Mouse (Mus musculus) myocyte (in vitro differentiated cells): ENCODE data around the gene Epb41l5.

Source experiments
- CEBPB ChIP-seq: IDR thresholded peaks from 2 replicates; pipeline ENCODE4 v1.6.1; 2011; ENCODE audit warnings: mild to moderate bottlenecking, moderate library complexity; ENCODE audit not compliant: poor library complexity, insufficient read depth, severe bottlenecking
- E2F4 ChIP-seq: IDR thresholded peaks from one replicate; pipeline ENCODE4 v1.6.1; 2011; ENCODE audit warnings: mild to moderate bottlenecking, control low read depth, moderate library complexity; ENCODE audit not compliant: insufficient read depth
- MAX ChIP-seq: IDR thresholded peaks from one replicate; pipeline ENCODE4 v1.6.1; 2011; ENCODE audit warnings: low read depth, mild to moderate bottlenecking, control low read depth
- MYOD1 ChIP-seq, 3 experiments: IDR thresholded peaks; one replicate each; pipeline ENCODE4 v1.6.1; 2011; ENCODE audit warnings: control low read depth in 2 of 3, low read depth in 2 of 3, mild to moderate bottlenecking in 2 of 3, moderate library complexity in 1 of 3; ENCODE audit not compliant: insufficient read length in 2 of 3, control insufficient read depth in 1 of 3
- POLR2A ChIP-seq: IDR thresholded peaks from one replicate; pipeline ENCODE4 v1.6.1; 2011; ENCODE audit warnings: low read depth, mild to moderate bottlenecking, control low read depth, moderate library complexity; ENCODE audit not compliant: insufficient read length
- POLR2AphosphoS2 ChIP-seq: IDR thresholded peaks from one replicate; pipeline ENCODE4 v1.6.1; 2011; ENCODE audit warnings: low read depth, control low read depth; ENCODE audit not compliant: insufficient read length
- REST ChIP-seq: IDR thresholded peaks from one replicate; pipeline ENCODE4 v1.6.1; 2011; ENCODE audit warnings: mild to moderate bottlenecking, control low read depth, moderate library complexity; ENCODE audit not compliant: insufficient read depth, insufficient read length
- SRF ChIP-seq: IDR thresholded peaks from one replicate; pipeline ENCODE4 v1.6.1; 2011; ENCODE audit warnings: low read depth; ENCODE audit not compliant: control insufficient read depth, insufficient read length
- TCF12 ChIP-seq: IDR thresholded peaks from one replicate; pipeline ENCODE4 v1.6.1; 2011; ENCODE audit warnings: mild to moderate bottlenecking, control low read depth; ENCODE audit not compliant: poor library complexity, insufficient read depth, severe bottlenecking
- TCF3 ChIP-seq: IDR thresholded peaks from one replicate; pipeline ENCODE4 v1.6.1; 2011; ENCODE audit warnings: low read depth, control low read depth; ENCODE audit not compliant: insufficient read length

GRCm38 (mm10) chr1:119624444-119624843, 24.4 kb downstream of the Epb41l5 start:
- TF ChIP-seq POLR2A (no peak), POLR2AphosphoS2 (no peak), SRF (no peak), MAX (no peak), TCF3 (no peak), E2F4 (no peak), TCF12 (no peak), REST (no peak), MYOD1 (IDR thresholded peaks at IDR 0.05; ENCODE audit: control insufficient read depth in 1 of 3, insufficient read length in 2 of 3, low read depth in 2 of 3) (no peak), CEBPB (no peak)
